Mouse (Mus musculus): ENCODE data around the gene Amigo2. TPM values are rescaled to one million over a fixed set of nuclear protein-coding genes. Genes with fewer than 3 reads are reported as not detected.

Amigo2 gene
- total RNA-seq, 1 experiment: 8.5 TPM

- Histone ChIP-seq H3K9me3 (ENCODE audit: control insufficient read depth, insufficient read depth, low read depth, low read length) (no peaks in the 10 kb centered on the region), H3K9ac (ENCODE audit: insufficient read depth, low read depth, low read length, poor library complexity, severe bottlenecking) (no peak overlapping the region), H3K4me1 (ENCODE audit: control insufficient read depth in 2 of 2, insufficient read depth in 2 of 2, low read length in 2 of 2, poor library complexity in 1 of 2) (peaks cover 2 to 7% of the 10 kb centered on the region in 2 experiments; a peak in 2 of 4 replicates), H3K27ac (ENCODE audit: insufficient read depth, low read depth, low read length, poor library complexity, severe bottlenecking) (no peak overlapping the region), H3K4me3 (ENCODE audit: insufficient read depth in 1 of 2, low read depth in 1 of 2, low read length in 2 of 2, poor library complexity in 1 of 2, severe bottlenecking in 1 of 2) (no peak overlapping the region), H3K36me3 (ENCODE audit: control insufficient read depth, insufficient read depth, low read length, poor library complexity, severe bottlenecking) (no peaks in the 10 kb centered on the region)
- TF ChIP-seq HCFC1 (IDR thresholded peaks at IDR 0.05; ENCODE audit: borderline replicate concordance, insufficient read depth, low read length) (no peak), CHD2 (IDR thresholded peaks at IDR 0.05; ENCODE audit: low read depth, low read length) (no peak), ZC3H11A (IDR thresholded peaks at IDR 0.05; ENCODE audit: borderline replicate concordance, low read depth, low read length) (no peak), MAFK (IDR thresholded peaks at IDR 0.05; ENCODE audit: insufficient read depth, low read depth, low read length) (no peak), ZNF384 (IDR thresholded peaks at IDR 0.05; ENCODE audit: low read depth, low read length) (no peak)
- DNase-seq (ENCODE audit: low read depth, low spot score): no peak
- in situ Hi-C loops (cut with MboI; ENCODE audit: low sequenced_read_pairs in 2 of 2, unreplicated experiment in 2 of 2): no loop called here
Measured at GRCm38 (mm10) chr15:97280131-97280530, 33.0 kb upstream of the Amigo2 start.

GRCm38 (mm10) chr15:97278340-97278948 lies 31.4 kb upstream of the Amigo2 start:
- in situ Hi-C loops (cut with MboI; ENCODE audit: low sequenced_read_pairs in 2 of 2, unreplicated experiment in 2 of 2): no loop called here
- no peak for DNase-seq (ENCODE audit: low read depth, low spot score)
- H3K4me1 ChIP-seq (ENCODE audit: control insufficient read depth in 2 of 2, insufficient read depth in 2 of 2, low read length in 2 of 2, poor library complexity in 1 of 2): peaks cover 2 to 7% of the 10 kb centered on the region in 2 experiments; a peak in 2 of 4 replicates
- H3K9ac ChIP-seq (ENCODE audit: insufficient read depth, low read depth, low read length, poor library complexity, severe bottlenecking): no peak overlapping the region
- no peaks in the 10 kb centered on the region for H3K9me3 ChIP-seq (ENCODE audit: control insufficient read depth, insufficient read depth, low read depth, low read length)
- H3K36me3 ChIP-seq (ENCODE audit: control insufficient read depth, insufficient read depth, low read length, poor library complexity, severe bottlenecking): no peaks in the 10 kb centered on the region
- H3K27ac ChIP-seq (ENCODE audit: insufficient read depth, low read depth, low read length, poor library complexity, severe bottlenecking): no peak overlapping the region
- no peak overlapping the region for H3K4me3 ChIP-seq (ENCODE audit: insufficient read depth in 1 of 2, low read depth in 1 of 2, low read length in 2 of 2, poor library complexity in 1 of 2, severe bottlenecking in 1 of 2)
- TF ChIP-seq ZNF384 (IDR thresholded peaks at IDR 0.05; ENCODE audit: low read depth, low read length) (no peak), ZC3H11A (IDR thresholded peaks at IDR 0.05; ENCODE audit: borderline replicate concordance, low read depth, low read length) (no peak), HCFC1 (IDR thresholded peaks at IDR 0.05; ENCODE audit: borderline replicate concordance, insufficient read depth, low read length) (no peak), CHD2 (IDR thresholded peaks at IDR 0.05; ENCODE audit: low read depth, low read length) (no peak), MAFK (IDR thresholded peaks at IDR 0.05; ENCODE audit: insufficient read depth, low read depth, low read length) (no peak)

- Histone ChIP-seq H3K4me1 (ENCODE audit: control insufficient read depth in 2 of 2, insufficient read depth in 2 of 2, low read length in 2 of 2, poor library complexity in 1 of 2) (peaks cover 2 to 7% of the 10 kb centered on the region in 2 experiments; a peak in 2 of 4 replicates), H3K36me3 (ENCODE audit: control insufficient read depth, insufficient read depth, low read length, poor library complexity, severe bottlenecking) (no peaks in the 10 kb centered on the region), H3K9me3 (ENCODE audit: control insufficient read depth, insufficient read depth, low read depth, low read length) (no peaks in the 10 kb centered on the region), H3K4me3 (ENCODE audit: insufficient read depth in 1 of 2, low read depth in 1 of 2, low read length in 2 of 2, poor library complexity in 1 of 2, severe bottlenecking in 1 of 2) (no peak overlapping the region), H3K27ac (ENCODE audit: insufficient read depth, low read depth, low read length, poor library complexity, severe bottlenecking) (no peak overlapping the region), H3K9ac (ENCODE audit: insufficient read depth, low read depth, low read length, poor library complexity, severe bottlenecking) (no peak overlapping the region)
- DNase-seq (ENCODE audit: low read depth, low spot score): no peak
- in situ Hi-C loops (cut with MboI; ENCODE audit: low sequenced_read_pairs in 2 of 2, unreplicated experiment in 2 of 2): no loop called here
- TF ChIP-seq HCFC1 (IDR thresholded peaks at IDR 0.05; ENCODE audit: borderline replicate concordance, insufficient read depth, low read length) (no peak), ZNF384 (IDR thresholded peaks at IDR 0.05; ENCODE audit: low read depth, low read length) (no peak), ZC3H11A (IDR thresholded peaks at IDR 0.05; ENCODE audit: borderline replicate concordance, low read depth, low read length) (no peak), MAFK (IDR thresholded peaks at IDR 0.05; ENCODE audit: insufficient read depth, low read depth, low read length) (no peak), CHD2 (IDR thresholded peaks at IDR 0.05; ENCODE audit: low read depth, low read length) (no peak)
Measured at GRCm38 (mm10) chr15:97277328-97277727, 30.2 kb upstream of the Amigo2 start.

DNA sequence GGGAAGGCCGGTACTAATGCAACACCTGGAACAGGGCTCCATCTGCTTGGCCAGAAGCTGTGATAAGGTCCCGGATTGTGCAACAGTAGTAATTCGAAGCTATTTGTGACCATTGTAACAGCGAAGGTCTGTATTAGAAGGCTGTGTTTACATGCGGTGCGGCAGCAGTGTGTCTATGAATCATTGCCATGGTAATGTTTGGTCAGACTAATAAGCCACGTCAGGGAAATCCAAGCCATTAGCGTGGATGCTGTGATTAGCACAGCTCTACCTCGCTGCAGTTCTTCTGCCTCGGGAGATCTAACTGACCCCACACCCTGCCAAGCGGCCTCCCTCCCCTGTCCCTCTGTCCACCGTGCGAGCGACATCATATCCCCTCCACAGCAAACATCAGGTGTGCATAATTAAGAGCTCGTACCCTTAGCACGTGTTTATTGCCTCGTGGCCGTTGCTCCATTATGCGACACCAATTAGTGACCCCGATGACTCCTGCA lies 29.6 kb upstream of the Amigo2 start:
- H3K36me3 ChIP-seq (ENCODE audit: control insufficient read depth, insufficient read depth, low read length, poor library complexity, severe bottlenecking): no peaks in the 10 kb centered on the region
- no peak for TF ChIP-seq HCFC1 (IDR thresholded peaks at IDR 0.05; ENCODE audit: borderline replicate concordance, insufficient read depth, low read length)
- TF ChIP-seq ZNF384 (IDR thresholded peaks at IDR 0.05; ENCODE audit: low read depth, low read length): no peak
- TF ChIP-seq ZC3H11A (IDR thresholded peaks at IDR 0.05; ENCODE audit: borderline replicate concordance, low read depth, low read length): no peak
- no peaks in the 10 kb centered on the region for H3K9me3 ChIP-seq (ENCODE audit: control insufficient read depth, insufficient read depth, low read depth, low read length)
- H3K4me3 ChIP-seq (ENCODE audit: insufficient read depth in 1 of 2, low read depth in 1 of 2, low read length in 2 of 2, poor library complexity in 1 of 2, severe bottlenecking in 1 of 2): no peak overlapping the region
- H3K9ac ChIP-seq (ENCODE audit: insufficient read depth, low read depth, low read length, poor library complexity, severe bottlenecking): no peak overlapping the region
- no peak for DNase-seq (ENCODE audit: low read depth, low spot score)
- no peak overlapping the region for H3K27ac ChIP-seq (ENCODE audit: insufficient read depth, low read depth, low read length, poor library complexity, severe bottlenecking)
- peaks cover 2 to 7% of the 10 kb centered on the region in 2 experiments; a peak in 2 of 4 replicates for H3K4me1 ChIP-seq (ENCODE audit: control insufficient read depth in 2 of 2, insufficient read depth in 2 of 2, low read length in 2 of 2, poor library complexity in 1 of 2)
- in situ Hi-C loops (cut with MboI; ENCODE audit: low sequenced_read_pairs in 2 of 2, unreplicated experiment in 2 of 2): no loop called here

All from ES-E14 (cell line).